Mouse (Mus musculus) CH12.LX (cell line): ENCODE results near the gene Megf11.

Experiments used
- CHD1 ChIP-seq: IDR thresholded peaks from 2 replicates; pipeline ENCODE4 v1.6.1; 2012; ENCODE audit warnings: low read depth, low read length, improper control_type of control experiment, inconsistent platforms
- CTCF ChIP-seq, 2 experiments: IDR thresholded peaks in 1 of 2; conservative IDR thresholded peaks in 1 of 2; 2 replicates each; pipeline ENCODE4 v1.5.1; 2011 to 2012; ENCODE audit warnings: low read depth in 2 of 2, low read length in 2 of 2, improper control_type of control experiment in 1 of 2, inconsistent platforms in 1 of 2, mild to moderate bottlenecking in 1 of 2, moderate library complexity in 1 of 2
- EP300 ChIP-seq: IDR thresholded peaks from 2 replicates; pipeline ENCODE4 v1.6.1; 2011; ENCODE audit warnings: low read length, improper control_type of control experiment
- ETS1 ChIP-seq: conservative IDR thresholded peaks from 2 replicates; pipeline ENCODE4 v1.6.1; 2012; ENCODE audit warnings: low read depth, mild to moderate bottlenecking, inconsistent platforms, low read length, improper control_type of control experiment, moderate library complexity
- GABPA ChIP-seq: IDR thresholded peaks from 2 replicates; pipeline ENCODE4 v1.6.1; 2012; ENCODE audit warnings: low read depth, low read length, improper control_type of control experiment, inconsistent platforms; ENCODE audit not compliant: insufficient replicate concordance
- JUND ChIP-seq: conservative IDR thresholded peaks from 2 replicates; pipeline ENCODE4 v1.6.1; 2011; ENCODE audit warnings: low read depth, low read length, improper control_type of control experiment
- KAT2A ChIP-seq: IDR thresholded peaks from 2 replicates; pipeline ENCODE4 v1.6.1; 2012; ENCODE audit warnings: low read length, improper control_type of control experiment, inconsistent platforms; ENCODE audit not compliant: insufficient replicate concordance
- MAFK ChIP-seq: IDR thresholded peaks from 2 replicates; pipeline ENCODE4 v1.6.1; 2011; ENCODE audit warnings: low read length, improper control_type of control experiment; ENCODE audit not compliant: insufficient replicate concordance
- MYC ChIP-seq: IDR thresholded peaks from 2 replicates; pipeline ENCODE4 v1.6.1; 2011; ENCODE audit warnings: low read depth, mild to moderate bottlenecking, improper control_type of control experiment, low read length
- RAD21 ChIP-seq: IDR thresholded peaks from 2 replicates; pipeline ENCODE4 v1.6.1; 2011; ENCODE audit warnings: low read depth, mild to moderate bottlenecking, low read length, improper control_type of control experiment, moderate library complexity
- RCOR1 ChIP-seq: conservative IDR thresholded peaks from 2 replicates; pipeline ENCODE4 v1.6.1; 2012; ENCODE audit warnings: low read depth, mild to moderate bottlenecking, inconsistent platforms, low read length, improper control_type of control experiment
- USF1 ChIP-seq: IDR thresholded peaks from 2 replicates; pipeline ENCODE4 v1.6.1; 2014; ENCODE audit warnings: low read depth, mild to moderate bottlenecking, inconsistent platforms, low read length, improper control_type of control experiment
- USF2 ChIP-seq: conservative IDR thresholded peaks from 2 replicates; pipeline ENCODE4 v1.6.1; 2011; ENCODE audit warnings: low read depth, low read length, improper control_type of control experiment

GRCm38 (mm10) chr9:64739001-64739400, 353.6 kb downstream of the Megf11 start:
- no peak for TF ChIP-seq RAD21
- TF ChIP-seq MYC = no peak
- no peak for TF ChIP-seq RCOR1
- no peak for TF ChIP-seq CTCF (conservative IDR thresholded peaks at IDR 0.05 in 1 of 2, IDR thresholded peaks at IDR 0.05 in 1 of 2; ENCODE audit: low read depth in 2 of 2, low read length in 2 of 2)
- TF ChIP-seq ETS1 = no peak
- no peak for TF ChIP-seq EP300
- no peak for TF ChIP-seq GABPA
- no peak for TF ChIP-seq CHD1
- no peak for TF ChIP-seq USF1
- no peak for TF ChIP-seq MAFK
- no peak for TF ChIP-seq KAT2A
- no peak for TF ChIP-seq JUND
- no peak for TF ChIP-seq USF2
